Mouse (Mus musculus) intestine, embryonic 16.5 days (tissue): ENCODE measurements around the gene Lmbrd1. TPM values are rescaled to one million over a fixed set of nuclear protein-coding genes. Genes with fewer than 3 reads are reported as not detected.
A peak's percentile ranks its signal among the peaks of the same experiment; 100 is the strongest.
"Not testable (repeated sequence)": the region's sequence is repeated elsewhere in the genome, so short reads cannot be mapped to it uniquely, and the experiment has no call there.

Experiments
- ATAC-seq: fragments of 200-750 bp; cut with Nextera tagmentation; 2 replicates; pipeline ENCODE4 v1.8.0; 2017; ENCODE audit warnings: moderate TSS enrichment, moderate library complexity
- H3K27ac ChIP-seq: fragments of 300-500 bp; sonication (generic); 2 replicates; pipeline ENCODE4 v1.5.1; 2014; ENCODE audit warnings: mild to moderate bottlenecking, low read length
- H3K27me3 ChIP-seq: fragments of 300-500 bp; sonication (generic); replicated peaks from 2 replicates; pipeline ENCODE4 v1.6.1; 2014; ENCODE audit warnings: low read length, control low read depth, mixed read lengths; ENCODE audit not compliant: control insufficient read depth, insufficient read depth
- H3K36me3 ChIP-seq: fragments of 300-500 bp; sonication (generic); 2 replicates; pipeline ENCODE4 v1.6.1; 2014; ENCODE audit warnings: low read length, control low read depth; ENCODE audit not compliant: control insufficient read depth, insufficient read depth
- H3K4me1 ChIP-seq: fragments of 300-500 bp; sonication (generic); 2 replicates; pipeline ENCODE4 v1.6.1; 2014; ENCODE audit warnings: low read length, control low read depth, mixed read lengths; ENCODE audit not compliant: control insufficient read depth, insufficient read depth
- H3K4me2 ChIP-seq: fragments of 300-500 bp; sonication (generic); 2 replicates; pipeline ENCODE4 v1.6.1; 2014; ENCODE audit warnings: low read depth, low read length, control low read depth
- H3K4me3 ChIP-seq: fragments of 300-500 bp; sonication (generic); 2 replicates; pipeline ENCODE4 v1.5.1; 2014; ENCODE audit warnings: mild to moderate bottlenecking, low read length
- H3K9ac ChIP-seq: fragments of 300-500 bp; sonication (generic); 2 replicates; pipeline ENCODE4 v1.6.1; 2014; ENCODE audit warnings: low read depth, low read length
- H3K9me3 ChIP-seq: fragments of 300-500 bp; sonication (generic); 2 replicates; pipeline ENCODE4 v1.6.1; 2016; ENCODE audit warnings: low read length, control low read depth; ENCODE audit not compliant: control insufficient read depth
- WGBS: fragments of 180-500 bp; shearing (Covaris S2); extraction: QIAGEN DNeasy Blood & Tissue Kit; methylation state at CpG from one replicate; pipeline ENCODE4 v1.1.7; 2014; 5-methylcytosine and 5-hydroxymethylcytosine counted together
- polyA plus RNA-seq: library from polyadenylated mRNA; unstranded; fragments of >200 nt; fragmentation: Nextera tagmentation; extraction: Ambion mirVana; gene quantifications from 2 replicates; pipeline ENCODE4 v1.2.1, GENCODE M21; 2015

Lmbrd1 gene
- polyA plus RNA-seq = 36.5 and 41.6 TPM in 2 replicates

- peak within 1 kb of the TSS; percentile 75 for H3K27ac ChIP-seq
- peak within 1 kb of the TSS; percentile 88 for H3K4me3 ChIP-seq
- H3K9me3 ChIP-seq = no peaks in the 10 kb centered on the region
- H3K36me3 ChIP-seq = no peaks in the 10 kb centered on the region
- peak within 1 kb of the TSS; percentile 94 for H3K9ac ChIP-seq
- peak; percentile 96 for ATAC-seq
- WGBS = under 1% methylated on average over 54 of the region's 54 CpGs
- H3K4me2 ChIP-seq = peak within 1 kb of the TSS; percentile 74
- H3K4me1 ChIP-seq = peaks cover 4% of the 10 kb centered on the region
- H3K27me3 ChIP-seq = no peaks in the 10 kb centered on the region
Measured at GRCm38 (mm10) chr1:24678205-24678917, at the start of gene Lmbrd1. TSS of gene Lmbrd1 (plus strand) at chr1:24678630.

GRCm38 (mm10) chr1:24633553-24634132, 44.8 kb upstream of the Lmbrd1 start:
- no peak overlapping the region for H3K4me2 ChIP-seq
- no peaks in the 10 kb centered on the region for H3K4me1 ChIP-seq
- no peak overlapping the region for H3K27ac ChIP-seq
- no peaks in the 10 kb centered on the region for H3K27me3 ChIP-seq
- H3K36me3 ChIP-seq = no peaks in the 10 kb centered on the region
- no peak overlapping the region for H3K9ac ChIP-seq
- H3K4me3 ChIP-seq = no peak overlapping the region
- peak; percentile 40; the same call in 1 of the 2 replicates for ATAC-seq
- WGBS = 30% methylated on average over 14 of the region's 14 CpGs
- H3K9me3 ChIP-seq = no peaks in the 10 kb centered on the region

GRCm38 (mm10) chr1:24650100-24650499, 28.3 kb upstream of the Lmbrd1 start:
- H3K27me3 ChIP-seq = no peaks in the 10 kb centered on the region
- no peak overlapping the region for H3K9ac ChIP-seq
- no peak for ATAC-seq
- no peaks in the 10 kb centered on the region for H3K36me3 ChIP-seq
- H3K27ac ChIP-seq = no peak overlapping the region
- no peaks in the 10 kb centered on the region for H3K4me1 ChIP-seq
- no peak overlapping the region for H3K4me2 ChIP-seq
- no peaks in the 10 kb centered on the region for H3K9me3 ChIP-seq
- WGBS = 37% methylated on average over 2 of the region's 2 CpGs
- H3K4me3 ChIP-seq = no peak overlapping the region

GRCm38 (mm10) chr1:24659914-24660313, 18.5 kb upstream of the Lmbrd1 start:
- 76% methylated on average over 1 of the region's 1 CpGs for WGBS
- H3K9me3 ChIP-seq = no peaks in the 10 kb centered on the region
- H3K4me1 ChIP-seq = no peaks in the 10 kb centered on the region
- no peak overlapping the region for H3K4me2 ChIP-seq
- no peak overlapping the region for H3K27ac ChIP-seq
- no peaks in the 10 kb centered on the region for H3K27me3 ChIP-seq
- H3K4me3 ChIP-seq = no peak overlapping the region
- ATAC-seq = no peak
- H3K9ac ChIP-seq = no peak overlapping the region
- H3K36me3 ChIP-seq = no peaks in the 10 kb centered on the region

GRCm38 (mm10) chr1:24660662-24661061, 17.8 kb upstream of the Lmbrd1 start:
- H3K9me3 ChIP-seq, H3K9ac ChIP-seq, H3K4me1 ChIP-seq, H3K4me3 ChIP-seq, H3K27ac ChIP-seq, H3K4me2 ChIP-seq, H3K36me3 ChIP-seq, H3K27me3 ChIP-seq, ATAC-seq: not testable (repeated sequence)

- WGBS = 79% methylated on average over 3 of the region's 3 CpGs
- H3K27me3 ChIP-seq = no peaks in the 10 kb centered on the region
- no peak overlapping the region for H3K4me3 ChIP-seq
- no peak overlapping the region for H3K9ac ChIP-seq
- ATAC-seq = no peak
- H3K4me1 ChIP-seq = no peaks in the 10 kb centered on the region
- H3K36me3 ChIP-seq = no peaks in the 10 kb centered on the region
- no peak overlapping the region for H3K27ac ChIP-seq
- no peak overlapping the region for H3K4me2 ChIP-seq
- H3K9me3 ChIP-seq = no peaks in the 10 kb centered on the region
Measured at GRCm38 (mm10) chr1:24661551-24661950, 16.9 kb upstream of the Lmbrd1 start.

GRCm38 (mm10) chr1:24664158-24664557, 14.3 kb upstream of the Lmbrd1 start:
- no peaks in the 10 kb centered on the region for H3K4me1 ChIP-seq
- no peak for ATAC-seq
- no peaks in the 10 kb centered on the region for H3K27me3 ChIP-seq
- H3K27ac ChIP-seq = no peak overlapping the region
- no peaks in the 10 kb centered on the region for H3K9me3 ChIP-seq
- H3K4me3 ChIP-seq = no peak overlapping the region
- no peaks in the 10 kb centered on the region for H3K36me3 ChIP-seq
- no peak overlapping the region for H3K4me2 ChIP-seq
- no peak overlapping the region for H3K9ac ChIP-seq

GRCm38 (mm10) chr1:24673231-24673630, 5.2 kb upstream of the Lmbrd1 start:
- Histone ChIP-seq H3K36me3 (no peaks in the 10 kb centered on the region), H3K27me3 (no peaks in the 10 kb centered on the region), H3K27ac (no peak overlapping the region), H3K4me1 (no peaks in the 10 kb centered on the region), H3K4me2 (no peak overlapping the region), H3K9me3 (no peaks in the 10 kb centered on the region), H3K4me3 (no peak overlapping the region), H3K9ac (no peak overlapping the region)
- ATAC-seq = no peak
- WGBS = 66% methylated on average over 3 of the region's 3 CpGs

GRCm38 (mm10) chr1:24677706-24678105, 724 bp upstream of the Lmbrd1 start:
- Histone ChIP-seq H3K9me3 (no peaks in the 10 kb centered on the region), H3K27ac (no peak overlapping the region), H3K9ac (0 out of 2 replicates have a peak overlapping the region, but pooled peaks have one; percentile 94), H3K4me1 (peaks cover 4% of the 10 kb centered on the region), H3K27me3 (no peaks in the 10 kb centered on the region), H3K36me3 (no peaks in the 10 kb centered on the region), H3K4me2 (peak overlapping the region; percentile 74), H3K4me3 (peak overlapping the region; percentile 88)
- 61% methylated on average over 9 of the region's 9 CpGs for WGBS
- ATAC-seq = no peak
